Mouse (Mus musculus) MEL (cell line): Measurements from ENCODE around the gene Osbpl8. TPM values are rescaled to one million over a fixed set of nuclear protein-coding genes. Genes with fewer than 3 reads are reported as not detected.

Source experiments
- DNase-seq: peaks from one replicate; pipeline ENCODE4 v3.0.0; 2011; ENCODE audit warnings: low read depth, low spot score
- H3K27ac ChIP-seq: 2 replicates; pipeline ENCODE4 v1.5.1; 2012; ENCODE audit warnings: low read depth, mild to moderate bottlenecking, control low read depth, low read length, moderate library complexity; ENCODE audit not compliant: control insufficient read depth
- H3K27me3 ChIP-seq, 2 experiments: fragments of 150-350 bp in 1 of 2; sonication (generic) in 1 of 2; 2 replicates each; pipeline ENCODE4 v1.6.1; 2012; ENCODE audit warnings: low read length in 2 of 2, mild to moderate bottlenecking in 2 of 2, improper control_type of control experiment in 1 of 2, moderate library complexity in 1 of 2; ENCODE audit not compliant: insufficient read depth in 2 of 2, control insufficient read depth in 1 of 2
- H3K36me3 ChIP-seq, 2 experiments: 2 replicates each; pipeline ENCODE4 v1.6.1; 2012 to 2014; ENCODE audit warnings: low read length in 2 of 2, improper control_type of control experiment in 1 of 2, inconsistent platforms in 1 of 2, mild to moderate bottlenecking in 1 of 2; ENCODE audit not compliant: insufficient read depth in 2 of 2, control insufficient read depth in 1 of 2
- H3K4me1 ChIP-seq, 2 experiments: fragments of 150-350 bp in 1 of 2; sonication (generic) in 1 of 2; 2 replicates each; pipeline ENCODE4 v1.6.1; 2012; ENCODE audit warnings: low read length in 2 of 2, improper control_type of control experiment in 1 of 2, mild to moderate bottlenecking in 1 of 2; ENCODE audit not compliant: insufficient read depth in 2 of 2, control insufficient read depth in 1 of 2
- H3K4me3 ChIP-seq, 2 experiments: fragments of 150-350 bp in 1 of 2; sonication (generic) in 1 of 2; 2 replicates each; pipeline ENCODE4 v1.5.1; 2012; ENCODE audit warnings: low read depth in 2 of 2, low read length in 2 of 2, mild to moderate bottlenecking in 2 of 2, moderate library complexity in 2 of 2, control low read depth in 1 of 2, improper control_type of control experiment in 1 of 2; ENCODE audit not compliant: control insufficient read depth in 1 of 2, insufficient read depth in 1 of 2
- H3K79me2 ChIP-seq: 2 replicates; pipeline ENCODE4 v1.6.1; 2012; ENCODE audit warnings: mild to moderate bottlenecking, low read length, moderate library complexity; ENCODE audit not compliant: control insufficient read depth, poor library complexity, insufficient read depth
- H3K9ac ChIP-seq: 2 replicates; pipeline ENCODE4 v1.6.1; 2012; ENCODE audit warnings: low read depth, mild to moderate bottlenecking, control low read depth, low read length, moderate library complexity; ENCODE audit not compliant: control insufficient read depth, poor library complexity, severe bottlenecking
- H3K9me3 ChIP-seq: fragments of 150-350 bp; sonication (generic); replicated peaks from 2 replicates; pipeline ENCODE4 v1.6.1; 2012; ENCODE audit warnings: mild to moderate bottlenecking, low read length, improper control_type of control experiment, moderate library complexity; ENCODE audit not compliant: insufficient read depth
- BHLHE40 ChIP-seq: IDR thresholded peaks from 2 replicates; pipeline ENCODE4 v1.6.1; 2012; ENCODE audit warnings: low read depth, mild to moderate bottlenecking, inconsistent platforms, low read length, improper control_type of control experiment, borderline replicate concordance
- CHD1 ChIP-seq: IDR thresholded peaks from 2 replicates; pipeline ENCODE4 v1.6.1; 2012; ENCODE audit warnings: low read depth, mild to moderate bottlenecking, inconsistent platforms, low read length, improper control_type of control experiment
- CHD2 ChIP-seq: IDR thresholded peaks from 2 replicates; pipeline ENCODE4 v1.6.1; 2011; ENCODE audit warnings: low read length, improper control_type of control experiment
- CTCF ChIP-seq, 3 experiments: IDR thresholded peaks in 2 of 3; conservative IDR thresholded peaks in 1 of 3; 2 replicates each; pipeline ENCODE4 v1.5.1; 2011 to 2012; ENCODE audit warnings: low read length in 3 of 3, low read depth in 2 of 3, mild to moderate bottlenecking in 2 of 3, improper control_type of control experiment in 1 of 3, inconsistent platforms in 1 of 3, mixed read lengths in 1 of 3, moderate library complexity in 1 of 3; ENCODE audit not compliant: control insufficient read depth in 1 of 3, insufficient read depth in 1 of 3, poor library complexity in 1 of 3, severe bottlenecking in 1 of 3
- E2F4 ChIP-seq: IDR thresholded peaks from 2 replicates; pipeline ENCODE4 v1.6.1; 2011; ENCODE audit warnings: low read depth, low read length, improper control_type of control experiment, borderline replicate concordance
- ELF1 ChIP-seq: IDR thresholded peaks from 2 replicates; pipeline ENCODE4 v1.6.1; 2014; ENCODE audit warnings: low read depth, mild to moderate bottlenecking, inconsistent platforms, low read length, improper control_type of control experiment, moderate library complexity
- EP300 ChIP-seq, 2 experiments: IDR thresholded peaks; 2 replicates each; pipeline ENCODE4 v1.6.1; 2011; ENCODE audit warnings: improper control_type of control experiment in 2 of 2, low read length in 2 of 2, low read depth in 1 of 2, mild to moderate bottlenecking in 1 of 2
- ETS1 ChIP-seq: IDR thresholded peaks from 2 replicates; pipeline ENCODE4 v1.6.1; 2012; ENCODE audit warnings: low read depth, mild to moderate bottlenecking, inconsistent platforms, low read length, improper control_type of control experiment, moderate library complexity
- GABPA ChIP-seq: IDR thresholded peaks from 2 replicates; pipeline ENCODE4 v1.6.1; 2012; ENCODE audit warnings: low read depth, mild to moderate bottlenecking, inconsistent platforms, low read length, improper control_type of control experiment, moderate library complexity
- GATA1 ChIP-seq: IDR thresholded peaks from 2 replicates; pipeline ENCODE4 v1.6.1; 2011; ENCODE audit warnings: low read depth, low read length, improper control_type of control experiment
- HCFC1 ChIP-seq: IDR thresholded peaks from 2 replicates; pipeline ENCODE4 v1.6.1; 2012; ENCODE audit warnings: low read depth, mild to moderate bottlenecking, inconsistent platforms, low read length, improper control_type of control experiment, moderate library complexity
- JUND ChIP-seq: IDR thresholded peaks from 2 replicates; pipeline ENCODE4 v1.6.1; 2011; ENCODE audit warnings: low read depth, mild to moderate bottlenecking, improper control_type of control experiment, low read length
- MAFK ChIP-seq: IDR thresholded peaks from 2 replicates; pipeline ENCODE4 v1.6.1; 2011; ENCODE audit warnings: low read depth, mild to moderate bottlenecking, low read length, improper control_type of control experiment, borderline replicate concordance
- MAX ChIP-seq: IDR thresholded peaks from 2 replicates; pipeline ENCODE4 v1.6.1; 2011; ENCODE audit warnings: low read length, improper control_type of control experiment
- MAZ ChIP-seq: IDR thresholded peaks from 2 replicates; pipeline ENCODE4 v1.6.1; 2012; ENCODE audit warnings: low read depth, mild to moderate bottlenecking, inconsistent platforms, low read length, improper control_type of control experiment
- MEF2A ChIP-seq: IDR thresholded peaks from 2 replicates; pipeline ENCODE4 v1.6.1; 2014; ENCODE audit warnings: low read depth, mild to moderate bottlenecking, inconsistent platforms, low read length, improper control_type of control experiment; ENCODE audit not compliant: poor library complexity, insufficient replicate concordance, severe bottlenecking; ENCODE audit errors: extremely low read depth
- MXI1 ChIP-seq: IDR thresholded peaks from 2 replicates; pipeline ENCODE4 v1.6.1; 2011; ENCODE audit warnings: mild to moderate bottlenecking, low read depth, low read length, improper control_type of control experiment
- MYB ChIP-seq: IDR thresholded peaks from 2 replicates; pipeline ENCODE4 v1.6.1; 2011; ENCODE audit warnings: mild to moderate bottlenecking, low read depth, low read length, improper control_type of control experiment
- MYC ChIP-seq: IDR thresholded peaks from 2 replicates; pipeline ENCODE4 v1.6.1; 2011; ENCODE audit warnings: low read depth, mild to moderate bottlenecking, low read length, improper control_type of control experiment, moderate library complexity
- NELFE ChIP-seq: IDR thresholded peaks from 2 replicates; pipeline ENCODE4 v1.6.1; 2011; ENCODE audit warnings: low read depth, low read length, improper control_type of control experiment
- NRF1 ChIP-seq: IDR thresholded peaks from 2 replicates; pipeline ENCODE4 v1.6.1; 2014; ENCODE audit warnings: low read depth, mild to moderate bottlenecking, inconsistent platforms, low read length, improper control_type of control experiment, moderate library complexity; ENCODE audit not compliant: poor library complexity, insufficient read depth, severe bottlenecking
- POLR2A ChIP-seq, 2 experiments: IDR thresholded peaks; 2 replicates each; pipeline ENCODE4 v1.6.1; 2011 to 2012; ENCODE audit warnings: low read length in 2 of 2, mild to moderate bottlenecking in 2 of 2, control low read depth in 1 of 2, improper control_type of control experiment in 1 of 2, low read depth in 1 of 2, moderate library complexity in 1 of 2; ENCODE audit not compliant: control insufficient read depth in 1 of 2, insufficient read depth in 1 of 2, poor library complexity in 1 of 2
- POLR2AphosphoS2 ChIP-seq: IDR thresholded peaks from 2 replicates; pipeline ENCODE4 v1.6.1; 2011; ENCODE audit warnings: low read length, improper control_type of control experiment
- POLR2AphosphoS5 ChIP-seq: IDR thresholded peaks from 2 replicates; pipeline ENCODE4 v1.6.1; 2012; ENCODE audit warnings: low read depth, borderline replicate concordance, mild to moderate bottlenecking, inconsistent platforms, low read length, moderate library complexity, mixed read lengths
- RAD21 ChIP-seq: IDR thresholded peaks from 2 replicates; pipeline ENCODE4 v1.6.1; 2011; ENCODE audit warnings: mild to moderate bottlenecking, low read depth, low read length, improper control_type of control experiment
- RCOR1 ChIP-seq: IDR thresholded peaks from 2 replicates; pipeline ENCODE4 v1.6.1; 2012; ENCODE audit warnings: low read depth, mild to moderate bottlenecking, inconsistent platforms, low read length, improper control_type of control experiment
- SIN3A ChIP-seq: IDR thresholded peaks from 2 replicates; pipeline ENCODE4 v1.6.1; 2012; ENCODE audit warnings: low read length, improper control_type of control experiment, inconsistent platforms
- SMC3 ChIP-seq: IDR thresholded peaks from 2 replicates; pipeline ENCODE4 v1.6.1; 2011; ENCODE audit warnings: low read depth, low read length, improper control_type of control experiment
- TAL1 ChIP-seq: IDR thresholded peaks from 2 replicates; pipeline ENCODE4 v1.6.1; 2012; ENCODE audit warnings: mild to moderate bottlenecking, inconsistent platforms, low read length, moderate library complexity, mixed read lengths
- TBP ChIP-seq: IDR thresholded peaks from 2 replicates; pipeline ENCODE4 v1.8.0; 2011; ENCODE audit warnings: low read depth, low read length, improper control_type of control experiment
- TCF12 ChIP-seq: IDR thresholded peaks from 2 replicates; pipeline ENCODE4 v1.6.1; 2014; ENCODE audit warnings: low read depth, mild to moderate bottlenecking, inconsistent platforms, low read length, improper control_type of control experiment, moderate library complexity
- UBTF ChIP-seq: IDR thresholded peaks from 2 replicates; pipeline ENCODE4 v1.6.1; 2012; ENCODE audit warnings: low read depth, mild to moderate bottlenecking, inconsistent platforms, low read length, improper control_type of control experiment, moderate library complexity, borderline replicate concordance; ENCODE audit not compliant: insufficient read depth
- USF1 ChIP-seq: IDR thresholded peaks from 2 replicates; pipeline ENCODE4 v1.6.1; 2014; ENCODE audit warnings: low read depth, mild to moderate bottlenecking, inconsistent platforms, low read length, improper control_type of control experiment, moderate library complexity
- USF2 ChIP-seq, 2 experiments: IDR thresholded peaks; 2 replicates each; pipeline ENCODE4 v1.6.1; 2011 to 2012; ENCODE audit warnings: improper control_type of control experiment in 2 of 2, low read length in 2 of 2, borderline replicate concordance in 1 of 2, inconsistent platforms in 1 of 2, low read depth in 1 of 2, mild to moderate bottlenecking in 1 of 2; ENCODE audit not compliant: insufficient read depth in 1 of 2
- ZC3H11A ChIP-seq: IDR thresholded peaks from 2 replicates; pipeline ENCODE4 v1.6.1; 2012; ENCODE audit warnings: low read depth, mild to moderate bottlenecking, inconsistent platforms, low read length, improper control_type of control experiment
- ZKSCAN1 ChIP-seq: IDR thresholded peaks from 2 replicates; pipeline ENCODE4 v1.6.1; 2012; ENCODE audit warnings: low read depth, mild to moderate bottlenecking, inconsistent platforms, low read length, improper control_type of control experiment, moderate library complexity
- ZMIZ1 ChIP-seq: IDR thresholded peaks from 2 replicates; pipeline ENCODE4 v1.6.1; 2012; ENCODE audit warnings: low read depth, mild to moderate bottlenecking, inconsistent platforms, low read length, improper control_type of control experiment, moderate library complexity
- ZNF384 ChIP-seq: IDR thresholded peaks from 2 replicates; pipeline ENCODE4 v1.6.1; 2012; ENCODE audit warnings: low read depth, mild to moderate bottlenecking, inconsistent platforms, low read length, improper control_type of control experiment
- polyA plus RNA-seq, 2 experiments: library from polyadenylated mRNA; stranded (reverse) in 1 of 2; unstranded in 1 of 2; fragments of >175 nt in 1 of 2; fragments of >200 nt in 1 of 2; gene quantifications; 2 replicates each; pipeline versions ENCODE4 v1.2.1 to v1.2.4; 2012; ENCODE audit warnings: low replicate concordance in 2 of 2, low read depth in 1 of 2; ENCODE audit not compliant: insufficient read length in 2 of 2, insufficient read depth in 1 of 2, missing spikeins in 1 of 2
- total RNA-seq: library from RNA; depleted of rRNA; stranded (reverse); fragments of 300-350 nt; gene quantifications from 2 replicates; pipeline ENCODE4 v1.2.3, GENCODE M21; 2012

Gene Osbpl8
- total and polyA plus RNA-seq, 3 experiments: 26.2 to 44.8 (median 33.4) TPM

DNA sequence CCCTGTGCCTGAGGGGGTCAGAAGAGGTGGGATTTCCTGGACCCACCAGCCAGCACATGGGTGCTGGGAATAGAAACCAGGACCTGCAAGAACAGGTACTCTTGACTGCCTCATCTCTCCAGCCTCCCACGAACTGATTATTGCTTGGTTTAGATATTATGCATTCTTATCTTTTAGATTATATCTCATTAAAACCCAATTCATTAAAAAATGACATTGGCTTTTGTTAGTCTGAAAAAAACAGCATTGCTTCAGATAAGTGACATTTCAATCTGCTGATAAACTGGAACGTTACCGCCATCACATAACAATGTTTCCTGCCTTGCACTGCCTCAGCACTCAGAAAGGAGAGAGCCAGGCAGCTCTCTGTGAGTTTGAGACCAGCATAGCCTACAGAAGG is 1.5 kb upstream of the Osbpl8 start:
- no peaks in the 10 kb centered on the region for H3K9me3 ChIP-seq
- no peaks in the 10 kb centered on the region for H3K27me3 ChIP-seq
- H3K4me3 ChIP-seq: peak overlapping the region; percentile 46 to 59
- peaks cover 12 to 19% of the 10 kb centered on the region in 2 experiments for H3K4me1 ChIP-seq
- peaks cover 0 to 24% of the 10 kb centered on the region in 2 experiments; a peak in 3 of 4 replicates for H3K36me3 ChIP-seq
- peaks cover 29% of the 10 kb centered on the region for H3K79me2 ChIP-seq
- DNase-seq: peak; percentile 77
- peak overlapping the region; percentile 82 for H3K9ac ChIP-seq
- H3K27ac ChIP-seq: peak overlapping the region; percentile 83
- TF ChIP-seq GATA1 (peak; percentile 81), ZNF384 (peak; percentile 77), USF1 (0 out of 2 replicates have a peak, but pooled peaks have one; percentile 4), POLR2AphosphoS5 (no peak), ETS1 (peak; percentile 40; the same call in 1 of the 2 replicates), MAFK (no peak), BHLHE40 (no peak), MAZ (no peak), SIN3A (peak; percentile 23; the same call in 1 of the 2 replicates), MAX (no peak), ELF1 (no peak), HCFC1 (no peak), TBP (no peak), MEF2A (no peak), EP300 (IDR thresholded peaks at IDR 0.05; ENCODE audit: low read depth in 1 of 2, low read length in 2 of 2) (peak; percentile 53 to 59; a peak in 2 of 4 replicates), JUND (no peak), CHD2 (no peak), RAD21 (no peak), CHD1 (0 out of 2 replicates have a peak, but pooled peaks have one; percentile 21), RCOR1 (no peak), MXI1 (peak; percentile 87), POLR2A (IDR thresholded peaks at IDR 0.05; ENCODE audit: control insufficient read depth in 1 of 2, insufficient read depth in 1 of 2, low read depth in 1 of 2, low read length in 2 of 2, poor library complexity in 1 of 2) (no peak), ZKSCAN1 (peak; percentile 22; the same call in 1 of the 2 replicates), MYC (no peak), TAL1 (no peak), NRF1 (no peak), UBTF (no peak), ZMIZ1 (no peak), GABPA (no peak), SMC3 (no peak), ZC3H11A (no peak), MYB (no peak), USF2 (IDR thresholded peaks at IDR 0.05; ENCODE audit: borderline replicate concordance in 1 of 2, insufficient read depth in 1 of 2, low read depth in 1 of 2, low read length in 2 of 2) (no peak), POLR2AphosphoS2 (no peak), E2F4 (no peak), CTCF (IDR thresholded peaks at IDR 0.05 in 2 of 3, conservative IDR thresholded peaks at IDR 0.05 in 1 of 3; ENCODE audit: control insufficient read depth in 1 of 3, insufficient read depth in 1 of 3, low read depth in 2 of 3, low read length in 3 of 3, poor library complexity in 1 of 3, severe bottlenecking in 1 of 3) (no peak), TCF12 (no peak), NELFE (no peak; the same call in 1 of the 2 replicates)
